Mouse (Mus musculus) layer of hippocampus, adult 9-11 months (tissue): Measurements from ENCODE around the gene Phgdh.

Experiments used
- DNase-seq: peaks from one replicate; pipeline ENCODE4 v3.0.0; 2022

The Phgdh gene

DNA sequence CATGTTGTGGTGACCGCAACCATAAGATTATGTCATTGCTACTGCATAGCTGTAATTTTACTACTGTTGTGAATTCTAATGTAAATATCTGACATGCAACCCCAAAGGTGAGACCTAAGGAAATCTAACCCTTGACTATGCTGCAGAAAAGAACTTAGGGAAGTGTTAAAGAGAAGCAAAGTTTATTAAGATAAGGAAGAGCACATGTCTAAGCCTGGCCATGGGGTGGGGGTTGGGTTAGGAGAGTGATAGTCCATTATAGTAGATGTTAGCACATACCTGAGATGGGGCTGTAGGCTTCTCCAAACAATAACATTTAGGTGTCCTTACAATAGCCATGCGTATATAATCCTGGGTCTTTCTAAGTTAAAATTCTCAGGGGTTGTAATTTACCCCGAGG is 3.4 kb upstream of the Phgdh start:
- DNase-seq, result no peak

DNA sequence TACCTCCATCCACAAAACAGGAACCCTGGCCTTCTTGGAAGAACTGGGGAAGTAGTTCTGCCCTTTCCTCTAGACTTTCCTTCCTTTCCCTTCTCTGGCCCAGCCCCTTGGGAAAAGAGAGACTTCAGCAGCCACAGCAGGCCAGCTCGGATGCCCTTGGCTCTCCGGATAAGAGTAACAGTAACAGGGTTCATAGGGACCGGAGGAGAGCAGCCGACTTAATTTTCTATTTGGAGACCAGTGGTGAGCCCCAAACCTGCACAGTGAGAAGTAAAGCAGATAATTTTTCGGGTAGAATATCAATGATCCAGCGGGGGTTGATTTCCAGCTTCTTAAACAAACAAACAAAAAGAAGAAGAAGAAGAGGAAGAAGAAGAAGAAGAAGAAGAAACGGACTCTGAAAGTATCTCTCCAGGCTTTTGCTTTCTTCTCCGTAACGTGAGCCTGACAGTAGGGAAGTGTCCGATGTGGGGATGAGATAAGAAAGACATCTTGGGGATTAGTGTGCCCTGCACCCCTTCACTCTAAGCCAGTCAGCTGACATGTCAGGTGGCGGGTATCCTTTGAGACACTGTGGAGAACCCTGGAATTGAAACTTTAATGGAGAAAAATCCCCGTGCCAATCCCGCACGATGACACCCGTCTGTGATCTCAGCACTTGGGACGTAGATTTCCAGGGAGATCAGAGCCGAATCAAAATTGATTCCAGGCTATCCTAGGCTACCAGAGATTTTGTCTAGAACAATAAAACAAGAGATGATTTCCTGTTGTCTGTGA is 1.2 kb upstream of the Phgdh start:
- DNase-seq, result no peak

GRCm38 (mm10) chr3:98339097-98339705 is 589 bp downstream of the Phgdh start:
- DNase-seq, result peak; percentile 51

DNA sequence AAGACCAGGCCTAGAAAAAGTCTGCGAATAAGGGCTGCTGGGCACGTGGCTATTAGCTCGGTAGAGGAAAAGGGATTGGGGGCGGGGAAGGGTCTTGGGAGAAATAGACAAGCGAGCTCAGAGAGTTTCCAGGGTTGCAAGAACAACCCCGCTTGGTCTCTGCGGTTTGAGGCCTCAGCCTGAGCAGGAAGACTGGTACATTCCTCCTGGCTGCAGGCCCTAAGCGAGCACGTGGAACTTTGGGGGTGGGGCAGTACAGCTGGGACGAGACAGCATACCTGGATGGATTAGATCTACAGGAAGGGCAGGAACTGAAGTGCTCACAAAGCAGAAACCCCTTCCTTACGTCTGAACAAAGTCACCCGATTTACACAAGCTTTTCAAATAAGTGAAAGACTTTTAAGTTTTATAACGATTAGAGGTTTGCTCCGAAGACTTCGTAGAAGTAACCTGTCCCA is 1.2 kb downstream of the Phgdh start:
- DNase-seq, result peak; percentile 40

DNA sequence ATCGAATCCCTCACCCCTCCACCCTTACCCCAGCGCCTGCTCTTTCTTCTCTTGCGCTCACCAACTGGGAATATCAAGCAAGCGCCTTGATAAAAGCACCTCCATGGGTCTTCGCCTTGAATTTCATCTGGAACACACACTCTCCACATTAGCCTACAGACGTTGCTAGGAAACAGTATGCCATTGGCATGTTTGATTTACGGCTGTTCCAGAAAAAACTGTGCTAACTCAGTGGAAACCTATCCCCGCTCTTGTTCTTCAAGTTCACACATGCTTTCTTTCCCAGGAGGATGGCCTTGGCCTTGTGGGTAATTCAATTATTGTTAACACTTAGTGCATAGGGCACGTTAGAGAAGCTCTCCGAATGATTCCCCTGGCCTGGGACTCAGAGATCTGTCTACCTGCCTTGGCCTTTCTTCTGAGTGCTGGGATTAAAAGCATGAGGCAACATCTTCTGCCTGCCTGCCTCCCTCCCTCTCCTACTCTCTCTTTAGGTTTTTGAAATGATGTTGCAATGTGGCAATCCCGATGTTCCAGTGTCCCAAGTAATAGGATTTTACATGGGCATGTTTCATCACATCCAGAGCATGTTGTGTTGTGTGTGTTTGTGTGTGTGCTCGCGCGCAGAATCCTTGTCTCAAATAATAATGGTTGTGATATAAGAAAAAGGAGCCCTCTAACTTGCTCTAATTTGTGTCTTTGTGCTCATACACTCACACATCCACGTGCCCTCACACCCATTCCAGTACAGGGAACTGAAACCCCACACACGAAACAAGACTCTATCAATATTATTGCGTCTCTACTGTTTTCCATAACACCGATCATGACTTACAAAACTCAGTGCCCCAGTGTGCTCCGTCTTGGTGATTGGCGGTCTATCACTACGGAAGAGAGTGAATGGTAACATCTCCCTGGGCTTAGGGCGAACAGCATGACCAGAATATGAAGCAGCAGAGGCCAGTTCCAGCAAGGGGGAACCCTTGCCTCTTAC is 2.8 kb downstream of the Phgdh start:
- DNase-seq, result no peak

DNA sequence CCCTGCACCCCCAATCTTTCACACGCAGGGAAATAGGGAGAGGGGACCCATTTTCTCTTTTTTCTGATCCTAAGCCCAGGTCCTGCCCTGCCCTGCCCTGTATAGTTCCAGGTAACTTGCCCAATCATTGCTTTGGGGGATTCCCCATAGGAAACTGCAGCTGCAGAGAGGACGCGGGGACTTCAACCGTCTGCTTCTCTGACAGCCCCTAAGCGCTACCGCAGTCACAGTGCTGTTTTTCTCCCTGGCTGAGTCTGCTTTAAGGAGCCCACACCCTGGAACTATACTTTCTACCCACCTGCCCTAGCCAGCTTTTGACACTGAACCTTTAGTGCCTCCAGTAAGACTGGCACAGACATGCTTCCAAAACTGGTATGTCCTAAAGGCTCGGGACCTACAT is 3.9 kb downstream of the Phgdh start:
- DNase-seq, result no peak

DNA sequence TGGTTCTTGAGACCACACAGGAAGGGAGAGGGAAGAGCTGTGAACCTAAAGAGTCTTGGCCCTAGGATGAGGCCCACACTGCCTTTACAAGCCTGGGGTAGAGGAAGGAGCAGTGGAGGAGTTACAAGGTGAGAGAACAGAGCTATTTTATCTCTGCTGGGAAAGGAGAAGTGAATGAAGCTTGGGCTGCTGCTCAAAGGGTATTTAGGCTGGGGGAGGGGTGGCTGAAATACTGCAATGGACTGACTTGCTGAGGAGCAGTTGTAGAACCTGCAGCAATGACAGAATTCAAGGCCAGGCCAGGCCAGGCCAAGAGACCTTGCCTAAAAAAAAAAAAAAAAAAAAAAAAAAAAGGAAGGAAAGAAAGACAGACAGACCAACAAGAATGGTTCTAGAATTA is 4.5 kb downstream of the Phgdh start:
- DNase-seq, result no peak

DNA sequence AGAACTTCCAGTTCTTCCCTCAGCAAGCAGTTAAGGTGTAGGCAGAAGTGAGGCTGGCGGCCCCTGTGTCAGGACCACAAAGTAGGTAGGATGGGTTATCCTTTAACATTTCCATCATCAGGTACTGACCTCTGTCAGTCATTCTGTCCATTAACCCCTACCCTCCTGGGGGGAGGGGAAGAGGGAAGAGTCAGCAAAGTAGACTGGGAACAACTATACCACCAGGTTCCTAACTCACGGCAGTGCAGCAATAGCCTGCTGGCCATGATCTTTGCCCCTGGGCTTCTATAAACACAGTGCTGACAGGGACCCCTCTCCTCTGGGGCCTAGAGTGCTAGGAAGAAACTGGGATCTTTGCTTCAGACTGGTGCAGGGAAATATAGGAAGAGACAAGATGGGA is 5.8 kb downstream of the Phgdh start:
- no peak for DNase-seq

- DNase-seq, result peak; percentile 70
Measured at GRCm38 (mm10) chr3:98324235-98324634, 15.6 kb downstream of the Phgdh start.

DNA sequence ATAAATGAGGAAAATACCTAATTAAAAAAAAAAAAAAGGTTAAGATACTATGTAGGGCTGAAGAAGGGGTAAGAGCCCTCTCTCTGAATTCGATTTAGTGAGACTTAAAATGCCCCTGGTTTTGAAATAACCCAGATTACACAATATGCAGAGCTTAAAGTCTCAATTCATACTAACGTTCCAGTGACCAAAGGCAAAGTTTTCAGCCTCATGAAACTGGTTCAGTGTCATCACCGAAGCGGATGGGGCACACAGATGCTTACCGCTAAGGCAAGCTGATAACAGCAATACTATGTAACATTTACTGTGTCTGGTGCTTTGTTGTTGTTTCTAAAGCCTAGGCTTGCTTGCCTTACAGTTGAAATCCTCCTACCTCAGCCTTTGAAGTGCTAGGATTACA is 17.6 kb downstream of the Phgdh start:
- no peak for DNase-seq

GRCm38 (mm10) chr3:98319190-98319589 is 20.6 kb downstream of the Phgdh start:
- peak; percentile 42 for DNase-seq

DNA sequence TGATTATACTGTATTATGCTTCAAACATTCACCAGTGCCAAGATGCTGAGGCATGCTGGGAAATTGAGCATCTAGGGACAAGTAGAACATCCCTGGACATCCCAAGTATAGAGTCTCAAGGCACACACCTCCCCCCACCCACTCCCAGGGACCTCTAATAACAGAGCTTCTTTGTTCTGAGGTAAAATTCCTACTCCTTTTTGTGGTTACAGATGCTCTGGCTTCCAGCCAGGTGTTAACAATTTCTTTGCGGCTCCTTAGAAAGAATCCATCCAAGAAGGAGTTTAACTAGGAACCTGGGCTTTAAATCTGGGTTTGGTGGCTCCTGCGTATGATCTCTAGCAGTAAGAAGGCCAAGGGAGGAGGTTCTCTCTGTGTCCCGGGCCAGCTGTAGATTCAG is 22.6 kb downstream of the Phgdh start:
- peak; percentile 27 for DNase-seq

DNA sequence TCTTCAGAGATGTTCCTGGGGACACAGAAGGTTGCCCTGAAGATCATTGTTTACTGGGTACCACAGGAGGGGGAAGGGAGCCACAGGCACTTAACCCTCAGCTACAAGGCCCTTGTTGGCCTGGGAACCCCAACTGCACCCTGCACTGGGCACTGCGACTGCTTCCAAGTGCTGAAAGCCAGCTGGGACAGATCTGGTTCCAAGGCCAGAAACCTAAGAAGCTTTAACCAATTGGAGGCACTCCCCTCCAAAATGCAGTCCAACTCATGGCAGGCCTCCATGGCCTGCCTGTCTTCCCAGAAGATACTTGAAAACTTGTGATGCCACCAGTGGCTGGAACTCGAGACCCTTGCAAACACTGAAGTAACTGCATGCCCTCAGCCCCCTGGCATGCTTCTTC is 24.6 kb downstream of the Phgdh start:
- no peak for DNase-seq

DNA sequence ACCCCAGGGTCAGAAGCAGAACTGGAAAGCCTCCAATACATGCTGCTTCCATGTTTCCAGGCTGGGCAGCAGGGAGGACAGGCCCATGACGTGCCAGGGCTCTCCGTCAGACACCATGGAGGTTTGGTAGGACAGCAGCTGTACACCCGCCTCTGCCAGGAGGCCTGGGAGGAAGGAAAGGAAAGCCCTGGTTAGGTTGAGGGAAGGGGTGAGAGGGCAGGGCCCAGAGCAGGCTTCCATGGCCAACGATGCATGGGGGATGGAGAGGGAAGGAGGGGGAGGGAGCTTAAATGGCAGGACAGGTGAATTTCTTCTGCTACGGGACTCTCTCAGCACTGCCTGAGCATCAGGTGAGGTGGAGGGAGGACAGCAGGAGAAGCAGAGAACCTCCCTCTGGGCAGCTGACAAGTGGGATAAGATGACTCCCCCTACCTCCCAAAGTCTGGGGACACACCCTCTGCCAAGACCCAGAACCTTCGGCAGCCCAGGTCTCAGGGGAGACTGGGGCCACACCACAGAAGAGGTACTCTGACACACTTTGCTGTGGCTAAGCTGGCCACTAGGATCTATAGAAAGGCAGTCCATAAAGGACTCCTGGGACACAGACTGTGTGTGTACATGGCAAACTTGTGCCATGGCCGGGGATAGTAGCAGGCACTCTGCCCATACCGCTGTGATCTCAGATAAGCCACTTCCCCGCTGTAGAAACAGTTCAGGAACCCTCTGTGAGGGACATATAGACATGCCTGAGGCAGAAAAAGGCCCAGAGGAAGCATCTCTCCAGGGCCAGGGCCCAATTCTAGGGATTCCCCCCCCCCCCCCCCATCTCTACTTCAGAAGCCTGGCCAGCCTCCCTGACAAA is 26.3 kb downstream of the Phgdh start:
- DNase-seq, result no peak

- DNase-seq, result no peak
Measured at GRCm38 (mm10) chr3:98312867-98313266, 26.9 kb downstream of the Phgdh start.

DNA sequence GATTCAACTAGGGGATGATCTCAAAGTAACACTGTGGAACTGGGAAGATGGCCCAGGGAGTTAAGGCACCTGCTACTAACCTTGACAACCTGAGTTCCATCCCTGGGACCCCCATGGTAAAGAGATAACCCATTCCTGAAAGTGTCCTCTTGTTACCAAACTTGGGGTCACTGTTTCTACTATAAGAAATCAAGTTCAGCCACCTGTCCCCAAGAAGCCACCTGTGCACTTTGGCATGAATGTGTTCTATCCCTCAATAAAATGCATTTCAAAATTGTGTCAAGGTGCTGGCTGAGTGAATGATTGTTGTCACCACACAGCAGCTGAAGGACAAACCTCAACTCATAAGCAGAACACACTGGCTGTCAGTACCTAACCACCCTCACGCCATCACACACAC is 29.3 kb downstream of the Phgdh start:
- no peak for DNase-seq

DNA sequence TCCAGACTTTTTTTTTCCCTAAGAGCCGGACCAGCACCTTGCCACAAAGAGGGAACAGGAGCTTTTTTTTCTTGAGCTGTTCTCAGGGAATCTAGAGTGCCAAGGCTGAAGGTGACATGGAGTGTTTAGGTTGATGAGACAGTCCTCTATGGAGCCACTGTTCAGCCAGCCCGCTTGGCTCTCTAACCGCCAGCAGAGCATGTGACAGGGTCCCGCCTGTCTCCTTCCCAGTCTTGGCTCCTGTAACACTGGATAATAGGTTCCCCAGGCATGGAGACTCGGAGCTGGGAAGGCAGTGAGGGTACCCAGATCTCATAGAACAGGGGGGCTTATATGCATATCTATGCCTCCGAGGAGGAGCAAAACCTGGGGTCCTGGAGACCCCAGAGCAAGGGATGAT is 31.2 kb downstream of the Phgdh start:
- DNase-seq, result no peak

- no peak for DNase-seq
Measured at GRCm38 (mm10) chr3:98301761-98302160, 38.0 kb downstream of the Phgdh start.

- no peak for DNase-seq
Measured at GRCm38 (mm10) chr3:98300266-98300665, 39.5 kb downstream of the Phgdh start.

DNA sequence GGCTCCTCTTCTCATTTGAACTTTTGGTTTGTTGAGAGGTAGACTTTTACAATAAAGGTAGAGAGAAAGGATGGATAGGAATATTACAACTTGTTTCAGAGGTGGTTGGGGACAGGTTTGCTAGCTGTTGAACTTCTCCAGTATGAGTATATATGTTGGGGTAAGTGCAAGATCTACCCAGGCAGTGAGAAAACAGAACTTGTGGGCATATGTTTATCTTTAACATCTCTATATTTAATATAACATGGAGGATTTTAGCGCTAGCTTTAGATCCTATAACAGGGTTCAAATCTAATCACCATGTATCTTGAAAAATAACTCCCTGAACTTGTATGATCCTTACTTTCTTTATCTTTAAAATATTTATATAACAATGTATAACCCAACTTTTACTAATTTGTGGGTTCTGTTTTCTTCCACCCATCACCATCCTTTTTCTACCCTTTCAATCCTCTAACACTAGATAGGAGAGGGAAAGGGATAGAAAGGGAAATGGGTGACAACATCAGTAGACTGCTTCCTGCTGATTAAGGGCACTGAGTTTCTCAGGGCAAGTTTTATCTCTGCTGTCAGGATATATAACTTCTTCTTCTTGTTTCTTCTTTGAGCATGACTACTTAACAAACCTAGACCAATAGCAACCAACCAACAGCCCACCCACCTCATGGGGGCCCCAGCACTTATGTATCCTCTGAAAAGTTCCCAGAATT is 40.2 kb downstream of the Phgdh start:
- no peak for DNase-seq

DNA sequence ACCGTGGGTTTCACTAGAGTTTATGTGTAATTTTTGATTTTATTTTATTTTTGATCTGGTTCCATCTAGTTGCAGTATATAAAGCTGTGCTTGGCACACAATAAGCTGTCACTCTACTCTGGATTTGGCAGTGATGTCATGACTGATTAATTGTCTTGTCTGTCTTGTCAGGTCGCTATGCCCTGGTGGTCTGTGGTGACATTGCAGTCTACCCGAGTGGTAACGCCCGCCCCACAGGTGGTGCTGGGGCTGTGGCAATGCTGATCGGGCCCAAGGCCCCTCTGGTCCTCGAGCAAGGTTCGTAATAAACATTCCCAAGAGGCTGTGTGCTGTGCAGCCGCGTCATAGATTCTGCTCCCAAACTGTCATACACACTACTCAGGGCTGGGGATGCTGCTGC is 43.8 kb downstream of the Phgdh start:
- no peak for DNase-seq

DNA sequence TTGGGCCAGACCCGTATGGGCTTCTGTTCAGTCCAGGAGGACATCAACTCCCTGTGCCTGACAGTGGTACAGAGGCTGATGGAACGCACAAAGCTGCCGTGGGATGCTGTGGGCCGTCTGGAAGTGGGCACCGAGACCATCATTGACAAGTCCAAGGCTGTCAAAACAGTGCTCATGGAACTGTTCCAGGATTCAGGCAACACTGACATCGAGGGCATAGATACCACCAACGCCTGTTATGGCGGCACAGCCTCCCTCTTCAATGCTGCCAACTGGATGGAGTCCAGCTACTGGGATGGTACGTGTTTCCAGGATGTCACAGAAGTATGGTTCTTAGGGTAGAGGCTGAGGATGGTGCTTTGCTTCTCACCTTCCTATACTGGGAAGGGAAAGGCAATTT is 48.7 kb downstream of the Phgdh start:
- no peak for DNase-seq
